Comparison of ENCODE assay signal across 10 mouse cellular contexts in the genomic region with DNA sequence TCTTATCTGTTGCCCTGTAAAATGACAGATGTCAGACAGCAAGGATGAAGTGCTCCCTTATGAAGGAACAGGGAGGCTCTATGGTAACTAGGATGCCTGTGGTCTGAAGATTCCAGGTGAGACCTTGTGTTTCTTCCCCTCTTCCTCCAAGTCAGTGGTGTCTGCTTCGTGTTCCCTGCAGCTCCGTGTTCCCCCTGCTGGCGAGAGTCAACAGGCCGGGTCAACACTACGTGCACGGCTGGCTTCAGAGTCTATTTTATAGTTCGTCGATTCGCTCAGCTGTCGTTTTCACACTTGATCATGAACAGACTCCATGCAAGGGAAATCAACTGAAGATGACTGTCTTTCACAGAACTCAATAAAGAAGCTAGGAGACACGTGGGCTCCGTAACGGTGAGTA.
DNase-seq lines count a peak whose midpoint lies in the region; ATAC-seq and TF ChIP-seq lines count a peak whose summit lies in the region.
"Had no signal": no experiment of that assay in that cellular context is flagged by ENCODE, and none has a peak within 500 bp of the region (broad histone marks: within the 10 kb centered on the region; RNA-seq: fewer than 3 reads in every experiment).

No protein-coding gene starts in this region.

- H3K4me3 ChIP-seq in kidney, embryonic 16.5 days (ENCODE audit: low read length): no peak overlapping the region
- no peak overlapping the region for H3K4me3 ChIP-seq in thymus, adult 2 months (ENCODE audit: control insufficient read depth, insufficient read depth, low read length)
- H3K4me3 ChIP-seq: stomach, embryonic 15.5 days had no signal

- H3K36me3 ChIP-seq in kidney, embryonic 16.5 days (ENCODE audit: insufficient read depth, low read length): no peaks in the 10 kb centered on the region
- H3K36me3 ChIP-seq in thymus, adult 2 months (ENCODE audit: control insufficient read depth, insufficient read depth, low read length): no peaks in the 10 kb centered on the region
- H3K36me3 ChIP-seq: stomach, embryonic 15.5 days had no signal

- H3K27me3 ChIP-seq in kidney, embryonic 16.5 days (ENCODE audit: insufficient read depth, low read length): no peaks in the 10 kb centered on the region
- H3K27me3 ChIP-seq in thymus, adult 2 months (ENCODE audit: control insufficient read depth, insufficient read depth, low read length): no peaks in the 10 kb centered on the region
- H3K27me3 ChIP-seq: stomach, embryonic 15.5 days had no signal

- 33% methylated on average over 13 of the region's 13 CpGs for WGBS in kidney, embryonic 16.5 days
- WGBS in thymus, adult 2 months: 56% methylated on average over 13 of the region's 13 CpGs

- TF ChIP-seq CTCF in thymus, adult 2 months (IDR thresholded peaks at IDR 0.05; ENCODE audit: borderline replicate concordance, control insufficient read depth, extremely low read depth, insufficient read depth, low read length, poor library complexity): no peak

- ATAC-seq in CD4-positive, CD25-positive, alpha-beta regulatory T cell, adult 4 months: no peak
- ATAC-seq in kidney, embryonic 16.5 days (ENCODE audit: low FRiP score, low TSS enrichment): no peak
- ATAC-seq in megakaryocyte progenitor cell, adult 5-6 weeks (replicated peaks; ENCODE audit: poor library complexity): no peak

- DNase-seq in CD4-positive, CD25-positive, alpha-beta regulatory T cell, adult 2 months (ENCODE audit: low read depth, low spot score): peak; percentile 26
- peak; percentile 21 for DNase-seq in kidney, adult 9 months
- peak; percentile 47 for DNase-seq in thymus, postnatal 4 days
- no peak for DNase-seq in thymus, adult 2 months
- DNase-seq in testis, postnatal 10 days (ENCODE audit: low spot score): peak; percentile 67
- DNase-seq: adrenal gland, postnatal 14 days had no signal

- TF ChIP-seq POLR2A in thymus, adult 2 months (IDR thresholded peaks at IDR 0.05; ENCODE audit: control insufficient read depth, extremely low read depth, insufficient read depth, low read length, poor library complexity): no peak

- no peak overlapping the region for H3K4me2 ChIP-seq in kidney, embryonic 16.5 days (replicated peaks; ENCODE audit: low read depth, low read length)
- H3K4me2 ChIP-seq: stomach, embryonic 15.5 days had no signal

- H3K9me3 ChIP-seq in kidney, embryonic 16.5 days (ENCODE audit: low read length): no peaks in the 10 kb centered on the region
- H3K9me3 ChIP-seq: stomach, embryonic 15.5 days had no signal

- H3K4me1 ChIP-seq in kidney, embryonic 16.5 days (ENCODE audit: insufficient read depth, low read length): peaks cover 10% of the 10 kb centered on the region; the same call in 1 of the 2 replicates
- no peaks in the 10 kb centered on the region for H3K4me1 ChIP-seq in thymus, adult 2 months (replicated peaks; ENCODE audit: control insufficient read depth, insufficient read depth, low read length)

- no peak overlapping the region for H3K27ac ChIP-seq in kidney, embryonic 16.5 days (ENCODE audit: low read length)
- H3K27ac ChIP-seq in thymus, adult 2 months (ENCODE audit: control insufficient read depth, insufficient read depth, low read length): no peak overlapping the region
- H3K27ac ChIP-seq: stomach, embryonic 15.5 days had no signal

- no peak overlapping the region for H3K9ac ChIP-seq in kidney, embryonic 16.5 days (replicated peaks; ENCODE audit: low read length)
- H3K9ac ChIP-seq: stomach, embryonic 15.5 days had no signal
